Mouse (Mus musculus) ES-Bruce4 (cell line): ENCODE measurements around the gene Gpcpd1. TPM values are rescaled to one million over a fixed set of nuclear protein-coding genes. Genes with fewer than 3 reads are reported as not detected.

Experiments
- H3K27ac ChIP-seq: 2 replicates; pipeline ENCODE4 v1.5.1; 2012; ENCODE audit warnings: low read length, inconsistent platforms; ENCODE audit not compliant: insufficient read depth
- H3K27me3 ChIP-seq: 2 replicates; pipeline ENCODE4 v1.6.1; 2012; ENCODE audit warnings: mild to moderate bottlenecking, low read length, inconsistent platforms; ENCODE audit not compliant: control insufficient read depth, poor library complexity, insufficient read depth, severe bottlenecking
- H3K36me3 ChIP-seq: 2 replicates; pipeline ENCODE4 v1.6.1; 2012; ENCODE audit warnings: inconsistent platforms, mild to moderate bottlenecking, low read length, moderate library complexity; ENCODE audit not compliant: control insufficient read depth, poor library complexity, insufficient read depth, severe bottlenecking
- H3K4me1 ChIP-seq: one replicate; pipeline ENCODE4 v1.8.1; 2011; ENCODE audit warnings: low read length; ENCODE audit not compliant: control insufficient read depth, insufficient read depth
- H3K4me3 ChIP-seq: 2 replicates; pipeline ENCODE4 v1.5.1; 2011; ENCODE audit warnings: low read depth, mild to moderate bottlenecking, low read length
- H3K9ac ChIP-seq: 2 replicates; pipeline ENCODE4 v1.6.1; 2012; ENCODE audit warnings: low read depth, mild to moderate bottlenecking, inconsistent platforms; ENCODE audit not compliant: poor library complexity, severe bottlenecking
- H3K9me3 ChIP-seq: replicated peaks from 2 replicates; pipeline ENCODE4 v1.6.1; 2012; ENCODE audit warnings: mild to moderate bottlenecking, low read length, inconsistent platforms; ENCODE audit not compliant: control insufficient read depth, poor library complexity, insufficient read depth, severe bottlenecking
- CTCF ChIP-seq: IDR thresholded peaks from one replicate; pipeline ENCODE4 v1.8.1; 2011; ENCODE audit warnings: low read depth, low read length
- EP300 ChIP-seq: IDR thresholded peaks from 2 replicates; pipeline ENCODE4 v1.6.1; 2011; ENCODE audit warnings: low read depth, low read length; ENCODE audit not compliant: insufficient read depth
- POLR2A ChIP-seq: IDR thresholded peaks from one replicate; pipeline ENCODE4 v1.8.1; 2011; ENCODE audit warnings: low read length; ENCODE audit not compliant: insufficient read depth
- polyA plus RNA-seq: library from polyadenylated mRNA; stranded (reverse); fragments of >200 nt; gene quantifications from 2 replicates; pipeline ENCODE4 v1.2.4, GENCODE M21; 2011; ENCODE audit warnings: low read depth; ENCODE audit not compliant: missing spikeins, insufficient read depth, insufficient read length

Gpcpd1 gene
- polyA plus RNA-seq, 1 experiment: 11.0 TPM

- TF ChIP-seq CTCF: no peak
- TF ChIP-seq POLR2A: no peak
- no peak for TF ChIP-seq EP300
- H3K27me3 ChIP-seq: no peaks in the 10 kb centered on the region
- H3K4me1 ChIP-seq: no peaks in the 10 kb centered on the region
- no peaks in the 10 kb centered on the region for H3K36me3 ChIP-seq
- H3K4me3 ChIP-seq: no peak overlapping the region
- H3K9me3 ChIP-seq: no peaks in the 10 kb centered on the region
- no peak overlapping the region for H3K9ac ChIP-seq
- no peak overlapping the region for H3K27ac ChIP-seq
Measured at GRCm38 (mm10) chr2:132611551-132612233, 24.2 kb upstream of the Gpcpd1 start.

- Histone ChIP-seq H3K4me1 (no peaks in the 10 kb centered on the region), H3K4me3 (no peak overlapping the region), H3K36me3 (no peaks in the 10 kb centered on the region), H3K9me3 (no peaks in the 10 kb centered on the region), H3K27ac (no peak overlapping the region), H3K27me3 (no peaks in the 10 kb centered on the region), H3K9ac (no peak overlapping the region)
- no peak for TF ChIP-seq CTCF
- no peak for TF ChIP-seq EP300
- no peak for TF ChIP-seq POLR2A
Measured at GRCm38 (mm10) chr2:132607141-132608093, 19.9 kb upstream of the Gpcpd1 start.

- TF ChIP-seq CTCF (no peak), EP300 (no peak), POLR2A (no peak)
- H3K9ac ChIP-seq: no peak overlapping the region
- no peaks in the 10 kb centered on the region for H3K4me1 ChIP-seq
- H3K4me3 ChIP-seq: no peak overlapping the region
- no peaks in the 10 kb centered on the region for H3K27me3 ChIP-seq
- H3K9me3 ChIP-seq: no peaks in the 10 kb centered on the region
- H3K27ac ChIP-seq: no peak overlapping the region
- H3K36me3 ChIP-seq: no peaks in the 10 kb centered on the region
Measured at GRCm38 (mm10) chr2:132605795-132606563, 18.4 kb upstream of the Gpcpd1 start.

GRCm38 (mm10) chr2:132604922-132605321 is 17.4 kb upstream of the Gpcpd1 start:
- Histone ChIP-seq H3K9ac (no peak overlapping the region), H3K4me3 (no peak overlapping the region), H3K27me3 (no peaks in the 10 kb centered on the region), H3K36me3 (no peaks in the 10 kb centered on the region), H3K27ac (no peak overlapping the region), H3K4me1 (no peaks in the 10 kb centered on the region), H3K9me3 (no peaks in the 10 kb centered on the region)
- TF ChIP-seq POLR2A: no peak
- TF ChIP-seq EP300: no peak
- TF ChIP-seq CTCF: no peak

GRCm38 (mm10) chr2:132603706-132604105 is 16.2 kb upstream of the Gpcpd1 start:
- Histone ChIP-seq H3K4me3 (no peak overlapping the region), H3K36me3 (no peaks in the 10 kb centered on the region), H3K27ac (no peak overlapping the region), H3K9me3 (no peaks in the 10 kb centered on the region), H3K4me1 (no peaks in the 10 kb centered on the region), H3K9ac (no peak overlapping the region), H3K27me3 (no peaks in the 10 kb centered on the region)
- no peak for TF ChIP-seq POLR2A
- TF ChIP-seq CTCF: no peak
